ENCODE assay signal across 14 mouse cellular contexts in the genomic region with DNA sequence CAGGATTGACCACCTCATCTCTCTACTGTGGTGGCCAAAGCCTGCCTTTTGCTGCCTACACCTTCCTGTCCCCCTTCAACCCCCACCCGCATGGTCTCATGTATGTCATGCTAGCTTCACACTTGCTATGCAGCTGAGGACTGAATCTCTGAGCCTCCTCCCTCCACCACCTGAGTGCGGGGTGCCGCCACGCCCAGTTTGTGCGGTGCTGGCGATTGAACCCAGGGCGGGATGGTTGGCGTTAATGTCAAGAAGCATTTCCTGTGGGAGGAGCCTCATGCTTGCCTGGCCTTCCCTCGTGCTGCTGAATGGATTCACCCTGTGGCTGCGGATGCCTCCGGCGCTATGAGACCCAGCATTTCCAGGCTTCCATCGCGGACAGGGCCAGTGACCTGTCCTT.
DNase-seq lines count a peak whose midpoint lies in the region; ATAC-seq lines count a peak whose summit lies in the region.
"Had no signal": no experiment of that assay in that cellular context is flagged by ENCODE, and none has a peak within 500 bp of the region (broad histone marks: within the 10 kb centered on the region; RNA-seq: fewer than 3 reads in every experiment).

No protein-coding gene starts in this region.

- peaks cover 13% of the 10 kb centered on the region for H3K4me1 ChIP-seq in hindbrain, embryonic 10.5 days (replicated peaks)
- no peaks in the 10 kb centered on the region for H3K4me1 ChIP-seq in hindbrain, embryonic 16.5 days (ENCODE audit: control insufficient read depth, insufficient read depth, low read depth, low read length)
- H3K4me1 ChIP-seq in midbrain, embryonic 10.5 days = peaks cover 7% of the 10 kb centered on the region
- H3K4me1 ChIP-seq in midbrain, embryonic 16.5 days (ENCODE audit: control insufficient read depth, insufficient read depth, low read length) = no peaks in the 10 kb centered on the region; the same call in 1 of the 2 replicates
- H3K4me1 ChIP-seq in liver, embryonic 13.5 days (replicated peaks) = peaks cover 8% of the 10 kb centered on the region; the same call in 1 of the 2 replicates

- WGBS in hindbrain, embryonic 10.5 days = 29% methylated on average over 14 of the region's 14 CpGs
- 25% methylated on average over 14 of the region's 14 CpGs for WGBS in hindbrain, embryonic 16.5 days
- 28% methylated on average over 14 of the region's 14 CpGs for WGBS in midbrain, embryonic 10.5 days
- WGBS in midbrain, embryonic 16.5 days = 35% methylated on average over 14 of the region's 14 CpGs
- WGBS in liver, embryonic 13.5 days (ENCODE audit: insufficient replicate concordance) = 25% methylated on average over 14 of the region's 14 CpGs

- H3K4me2 ChIP-seq in hindbrain, embryonic 16.5 days (ENCODE audit: low read length) = no peak overlapping the region
- H3K4me2 ChIP-seq in midbrain, embryonic 16.5 days (ENCODE audit: low read length) = no peak overlapping the region
- H3K4me2 ChIP-seq in liver, embryonic 13.5 days = 0 out of 2 replicates have a peak overlapping the region, but pooled peaks have one; percentile 5

- H3K27me3 ChIP-seq in hindbrain, embryonic 10.5 days (ENCODE audit: insufficient read depth, poor library complexity, severe bottlenecking) = peaks cover 40% of the 10 kb centered on the region
- no peaks in the 10 kb centered on the region; the same call in 1 of the 2 replicates for H3K27me3 ChIP-seq in hindbrain, embryonic 16.5 days (replicated peaks; ENCODE audit: control insufficient read depth, insufficient read depth, low read length)
- H3K27me3 ChIP-seq in midbrain, embryonic 10.5 days (ENCODE audit: low read depth, poor library complexity, severe bottlenecking) = peaks cover 58% of the 10 kb centered on the region
- H3K27me3 ChIP-seq in midbrain, embryonic 16.5 days (ENCODE audit: control insufficient read depth, insufficient read depth, low read depth, low read length) = peaks cover 11% of the 10 kb centered on the region
- peaks cover 5% of the 10 kb centered on the region; the same call in 1 of the 2 replicates for H3K27me3 ChIP-seq in liver, embryonic 13.5 days
- H3K27me3 ChIP-seq: CH12.LX had no signal

- peaks cover 4% of the 10 kb centered on the region for H3K9me3 ChIP-seq in hindbrain, embryonic 10.5 days
- no peaks in the 10 kb centered on the region for H3K9me3 ChIP-seq in hindbrain, embryonic 16.5 days (ENCODE audit: control insufficient read depth, low read length)
- no peaks in the 10 kb centered on the region; the same call in 1 of the 2 replicates for H3K9me3 ChIP-seq in midbrain, embryonic 10.5 days (replicated peaks)
- no peaks in the 10 kb centered on the region for H3K9me3 ChIP-seq in midbrain, embryonic 16.5 days (replicated peaks; ENCODE audit: control insufficient read depth, low read length, poor library complexity, severe bottlenecking)
- H3K9me3 ChIP-seq in liver, embryonic 13.5 days (replicated peaks) = no peaks in the 10 kb centered on the region

- H3K27ac ChIP-seq in hindbrain, embryonic 10.5 days = no peak overlapping the region
- H3K27ac ChIP-seq in hindbrain, embryonic 16.5 days (ENCODE audit: low read depth, low read length) = no peak overlapping the region
- no peak overlapping the region for H3K27ac ChIP-seq in midbrain, embryonic 10.5 days (replicated peaks)
- no peak overlapping the region for H3K27ac ChIP-seq in midbrain, embryonic 16.5 days (ENCODE audit: low read length)
- H3K27ac ChIP-seq in liver, embryonic 13.5 days = no peak overlapping the region
- H3K27ac ChIP-seq: hindbrain, postnatal 0 days; left cerebral cortex, adult 2 months; liver, embryonic 14.5 days had no signal

- no peak for ATAC-seq in hindbrain, embryonic 16.5 days
- ATAC-seq in midbrain, embryonic 16.5 days = no peak
- peak; percentile 23 for ATAC-seq in granulocyte monocyte progenitor cell, adult 5-6 weeks (replicated peaks; ENCODE audit: poor library complexity, severe bottlenecking)
- no peak for ATAC-seq in liver, embryonic 13.5 days (ENCODE audit: low read depth)

- peak overlapping the region; percentile 9 for H3K4me3 ChIP-seq in hindbrain, embryonic 10.5 days
- no peak overlapping the region for H3K4me3 ChIP-seq in hindbrain, embryonic 16.5 days (ENCODE audit: low read length)
- peak overlapping the region; percentile 10; the same call in 1 of the 2 replicates for H3K4me3 ChIP-seq in midbrain, embryonic 10.5 days
- no peak overlapping the region for H3K4me3 ChIP-seq in midbrain, embryonic 16.5 days (ENCODE audit: low read depth, low read length)
- H3K4me3 ChIP-seq in liver, embryonic 13.5 days (replicated peaks) = no peak overlapping the region
- H3K4me3 ChIP-seq: left cerebral cortex, adult 2 months had no signal

- no peak for DNase-seq in hindbrain, embryonic 10.5 days (ENCODE audit: low spot score)
- no peak for DNase-seq in midbrain, embryonic 10.5 days (ENCODE audit: low spot score)
- no peak for DNase-seq in liver, embryonic 13.5 days
- DNase-seq in thymus, postnatal 10 days (ENCODE audit: low spot score in 2 of 2) = no peak
- DNase-seq in layer of hippocampus, postnatal 36 days = no peak
- DNase-seq: adrenal gland, postnatal 36 days; thymus, adult 18-20 months had no signal

- H3K36me3 ChIP-seq in hindbrain, embryonic 10.5 days = no peaks in the 10 kb centered on the region
- no peaks in the 10 kb centered on the region for H3K36me3 ChIP-seq in hindbrain, embryonic 16.5 days (ENCODE audit: control insufficient read depth, insufficient read depth, low read length)
- no peaks in the 10 kb centered on the region for H3K36me3 ChIP-seq in midbrain, embryonic 10.5 days
- H3K36me3 ChIP-seq in midbrain, embryonic 16.5 days (ENCODE audit: control insufficient read depth, insufficient read depth, low read length) = no peaks in the 10 kb centered on the region
- H3K36me3 ChIP-seq in liver, embryonic 13.5 days = no peaks in the 10 kb centered on the region

- no peak overlapping the region for H3K9ac ChIP-seq in hindbrain, embryonic 16.5 days (ENCODE audit: low read depth, low read length)
- no peak overlapping the region for H3K9ac ChIP-seq in midbrain, embryonic 16.5 days (ENCODE audit: low read depth, low read length)
- no peak overlapping the region for H3K9ac ChIP-seq in liver, embryonic 13.5 days
- H3K9ac ChIP-seq: liver, embryonic 14.5 days had no signal

Comparison
In these comparisons a context has a peak if more than half of its experiments do, and no peak if none do; other contexts are left out.
1. H3K4me3 ChIP-seq: peak in hindbrain, embryonic 10.5 days (single experiment) and midbrain, embryonic 10.5 days (single experiment); none in hindbrain, embryonic 16.5 days (single experiment), midbrain, embryonic 16.5 days (single experiment) and liver, embryonic 13.5 days (single experiment).